Mouse (Mus musculus) C2C12 (cell line): Measurements from ENCODE around the gene Rac1. TPM values are rescaled to one million over a fixed set of nuclear protein-coding genes. Genes with fewer than 3 reads are reported as not detected.

Experiments used
- H3K27me3 ChIP-seq: one replicate; pipeline ENCODE4 v1.6.1; 2011; ENCODE audit not compliant: control insufficient read depth, insufficient read depth, insufficient read length
- H3K36me3 ChIP-seq: one replicate; pipeline ENCODE4 v1.6.1; 2011; ENCODE audit not compliant: control insufficient read depth, insufficient read depth
- H3K4me3 ChIP-seq: one replicate; pipeline ENCODE4 v1.5.1; 2011; ENCODE audit warnings: mild to moderate bottlenecking, control low read depth; ENCODE audit not compliant: poor library complexity, insufficient read depth, severe bottlenecking
- H3K79me2 ChIP-seq: one replicate; pipeline ENCODE4 v1.6.1; 2011; ENCODE audit not compliant: control insufficient read depth, insufficient read depth
- H3K79me3 ChIP-seq: one replicate; pipeline ENCODE4 v1.6.1; 2011; ENCODE audit warnings: low read depth, control low read depth
- H3ac ChIP-seq: one replicate; pipeline ENCODE3; 2011; ENCODE audit warnings: low read depth; ENCODE audit not compliant: control insufficient read depth, insufficient read length
- CEBPB ChIP-seq: IDR thresholded peaks from one replicate; pipeline ENCODE4 v1.6.1; 2011; ENCODE audit warnings: low read depth, mild to moderate bottlenecking, control low read depth, moderate library complexity
- CTCF ChIP-seq: IDR thresholded peaks from one replicate; pipeline ENCODE4 v1.5.1; 2011; ENCODE audit not compliant: control insufficient read depth, insufficient read depth, insufficient read length
- FOSL1 ChIP-seq: IDR thresholded peaks from one replicate; pipeline ENCODE4 v1.8.0; 2011; ENCODE audit warnings: mild to moderate bottlenecking, low read length; ENCODE audit not compliant: poor library complexity, insufficient read depth, severe bottlenecking
- MAX ChIP-seq: IDR thresholded peaks from one replicate; pipeline ENCODE4 v1.6.1; 2011; ENCODE audit warnings: mild to moderate bottlenecking, control low read depth
- MYOD1 ChIP-seq: IDR thresholded peaks from one replicate; pipeline ENCODE4 v1.6.1; 2011; ENCODE audit warnings: low read depth; ENCODE audit not compliant: control insufficient read depth, insufficient read length
- MYOG ChIP-seq: IDR thresholded peaks from one replicate; pipeline ENCODE4 v1.6.1; 2011; ENCODE audit not compliant: control insufficient read depth, insufficient read length; ENCODE audit errors: extremely low read depth
- USF1 ChIP-seq: IDR thresholded peaks from one replicate; pipeline ENCODE4 v1.6.1; 2011; ENCODE audit warnings: low read depth, mild to moderate bottlenecking, control low read depth, moderate library complexity
- polyA plus RNA-seq: library from polyadenylated mRNA; unstranded; fragments of >200 nt; fragmentation: generic; extraction: Trizol; gene quantifications from one replicate; pipeline ENCODE4 v1.2.1, GENCODE M21; 2012; ENCODE audit warnings: missing spikeins

The Rac1 gene
- polyA plus RNA-seq, 1 experiment, result 256 TPM

GRCm38 (mm10) chr5:143499686-143500085 lies 28.1 kb downstream of the Rac1 start:
- TF ChIP-seq CEBPB (no peak), USF1 (no peak), MAX (no peak), CTCF (no peak), MYOG (no peak), FOSL1 (no peak), MYOD1 (no peak)
- H3K79me3 ChIP-seq, result peaks cover under 1% of the 10 kb centered on the region
- H3K27me3 ChIP-seq, result no peaks in the 10 kb centered on the region
- no peak overlapping the region for H3ac ChIP-seq
- H3K4me3 ChIP-seq, result no peak overlapping the region
- peaks cover 19% of the 10 kb centered on the region for H3K36me3 ChIP-seq
- no peaks in the 10 kb centered on the region for H3K79me2 ChIP-seq

- H3K79me2 ChIP-seq, result no peaks in the 10 kb centered on the region
- H3ac ChIP-seq, result no peak overlapping the region
- no peaks in the 10 kb centered on the region for H3K79me3 ChIP-seq
- TF ChIP-seq MYOD1 (no peak), USF1 (no peak), MAX (no peak), MYOG (no peak)
- H3K27me3 ChIP-seq, result no peaks in the 10 kb centered on the region
- no peak overlapping the region for H3K4me3 ChIP-seq
- peaks cover 16% of the 10 kb centered on the region for H3K36me3 ChIP-seq
Observed at GRCm38 (mm10) chr5:143499197-143499596, 28.6 kb downstream of the Rac1 start.

DNA sequence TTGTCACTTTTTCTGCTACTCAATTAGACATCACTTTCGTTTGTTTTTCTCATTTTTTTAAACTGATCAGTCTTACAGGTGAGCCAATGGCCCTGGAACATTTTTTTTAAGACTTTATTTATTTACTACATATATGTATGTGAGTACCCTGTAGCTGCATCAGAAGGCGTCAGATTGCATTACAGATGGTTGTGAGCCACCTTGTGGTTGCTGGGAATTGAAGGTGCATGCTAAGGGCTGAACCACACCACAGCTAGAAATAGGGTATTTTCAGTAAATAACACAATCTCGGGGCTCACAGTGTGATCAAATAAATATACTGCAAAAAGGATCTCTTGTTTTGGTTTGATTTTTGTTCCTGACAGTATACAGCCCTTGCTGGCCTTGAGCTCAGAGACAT lies 30.4 kb downstream of the Rac1 start:
- no peaks in the 10 kb centered on the region for H3K27me3 ChIP-seq

DNA sequence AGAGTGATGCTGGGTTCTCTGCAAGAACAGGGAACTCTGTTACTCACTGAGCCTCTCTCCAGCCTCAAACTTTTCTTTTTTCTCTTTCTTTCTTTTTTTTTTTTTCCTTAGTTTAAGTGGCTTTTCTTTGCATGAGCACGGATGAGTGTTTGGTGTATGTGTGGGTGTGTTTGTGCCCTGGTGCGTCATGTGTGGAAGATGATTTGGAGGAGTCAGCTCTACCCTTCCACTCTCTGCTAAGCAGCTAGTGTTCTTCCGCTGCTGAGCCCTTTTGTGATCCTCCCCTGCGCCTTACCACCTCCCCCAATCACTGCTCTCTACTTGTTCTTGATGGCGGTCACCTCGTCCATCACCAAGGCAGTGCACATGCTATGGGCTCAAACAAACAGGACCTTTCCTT lies 32.1 kb downstream of the Rac1 start:
- Histone ChIP-seq H3K79me2 (no peaks in the 10 kb centered on the region), H3K36me3 (peaks cover 3% of the 10 kb centered on the region), H3K4me3 (no peak overlapping the region), H3K79me3 (no peaks in the 10 kb centered on the region), H3ac (no peak overlapping the region), H3K27me3 (no peaks in the 10 kb centered on the region)
- TF ChIP-seq MYOG (no peak), CTCF (no peak), MYOD1 (no peak)

More for the DNA sequence above, 30.4 kb downstream of the Rac1 start:
- Histone ChIP-seq H3K36me3 (peaks cover 3% of the 10 kb centered on the region), H3K79me3 (no peaks in the 10 kb centered on the region), H3K4me3 (no peak overlapping the region), H3ac (no peak overlapping the region), H3K79me2 (no peaks in the 10 kb centered on the region)
- TF ChIP-seq USF1 (no peak), MYOD1 (no peak), FOSL1 (no peak), CTCF (no peak), CEBPB (no peak)

- Histone ChIP-seq H3K79me2 (no peaks in the 10 kb centered on the region), H3K4me3 (no peak overlapping the region), H3ac (no peak overlapping the region), H3K36me3 (peaks cover 3% of the 10 kb centered on the region), H3K27me3 (no peaks in the 10 kb centered on the region), H3K79me3 (no peaks in the 10 kb centered on the region)
- TF ChIP-seq MAX (no peak), CEBPB (no peak), USF1 (no peak), MYOG (no peak), CTCF (no peak), MYOD1 (no peak), FOSL1 (no peak)
Observed at GRCm38 (mm10) chr5:143493163-143493562, 34.7 kb downstream of the Rac1 start.

- Histone ChIP-seq H3K79me2 (no peaks in the 10 kb centered on the region), H3K27me3 (no peaks in the 10 kb centered on the region), H3ac (no peak overlapping the region), H3K36me3 (peaks cover 3% of the 10 kb centered on the region), H3K4me3 (no peak overlapping the region), H3K79me3 (no peaks in the 10 kb centered on the region)
- TF ChIP-seq FOSL1, result no peak
- no peak for TF ChIP-seq USF1
- TF ChIP-seq MAX, result no peak
- TF ChIP-seq MYOG, result no peak
- TF ChIP-seq CEBPB, result no peak
- TF ChIP-seq CTCF, result no peak
- TF ChIP-seq MYOD1, result no peak
Observed at GRCm38 (mm10) chr5:143491736-143492135, 36.1 kb downstream of the Rac1 start.
